Mouse (Mus musculus) lung, postnatal 14 days (tissue): ENCODE data around the gene Dusp22.
A peak's percentile ranks its signal among the peaks of the same experiment; 100 is the strongest.

Experiments
- DNase-seq: peaks from one replicate; pipeline ENCODE4 v3.0.0; 2021

Gene Dusp22

GRCm38 (mm10) chr13:30722601-30723000 lies 62.8 kb downstream of the Dusp22 start:
- DNase-seq: no peak

DNA sequence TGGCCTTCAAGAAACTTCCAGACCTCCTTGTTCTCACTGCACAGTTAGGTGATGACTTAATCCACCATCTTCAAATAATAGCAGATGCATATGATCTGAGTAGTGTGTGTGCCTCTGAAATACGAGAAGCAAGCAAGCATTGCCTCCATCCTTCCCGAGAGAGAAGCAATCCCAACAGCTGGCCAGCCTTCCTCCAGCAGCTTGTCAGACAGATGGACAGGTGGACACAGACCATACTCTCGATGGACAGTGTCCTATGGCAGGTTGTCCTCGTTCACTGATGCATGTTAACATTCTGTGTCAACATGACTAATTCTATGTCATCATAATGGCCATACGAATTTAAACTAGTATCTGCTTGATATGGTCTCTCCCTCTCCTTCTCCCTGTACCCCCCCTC lies 63.5 kb downstream of the Dusp22 start:
- no peak for DNase-seq

- DNase-seq: no peak
Observed at GRCm38 (mm10) chr13:30723858-30724257, 64.1 kb downstream of the Dusp22 start.

DNA sequence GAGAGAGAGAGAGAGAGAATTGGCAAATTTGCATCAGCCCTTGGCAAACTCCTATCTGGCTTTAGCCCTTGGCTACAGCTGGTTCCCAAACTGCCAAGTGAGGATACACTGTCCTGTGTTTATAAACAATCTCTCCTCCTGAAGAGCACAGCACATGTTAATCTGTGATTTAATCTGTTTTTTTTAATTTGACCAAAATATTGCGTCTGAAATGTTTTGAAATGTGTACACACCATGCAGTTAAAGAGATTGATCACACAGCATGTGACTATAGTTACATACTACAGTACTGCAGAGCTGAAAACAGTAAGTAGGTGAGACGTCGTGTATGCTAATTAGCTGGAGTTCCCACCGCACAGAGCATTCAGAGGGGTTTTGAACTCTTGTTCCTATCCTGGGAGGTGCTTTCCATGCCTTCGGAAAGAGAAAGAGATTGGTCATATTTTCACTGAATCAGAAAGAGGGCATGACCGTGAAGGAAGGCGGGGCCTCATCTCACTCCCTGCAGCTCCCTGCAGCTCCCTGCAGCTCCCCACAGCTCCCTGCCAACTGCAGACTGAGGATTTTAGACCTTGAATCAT lies 65.0 kb downstream of the Dusp22 start:
- no peak for DNase-seq

GRCm38 (mm10) chr13:30726879-30727278 lies 67.1 kb downstream of the Dusp22 start:
- DNase-seq: no peak

- no peak for DNase-seq
Observed at GRCm38 (mm10) chr13:30728155-30728554, 68.4 kb downstream of the Dusp22 start.

- DNase-seq: peak; percentile 32
Observed at GRCm38 (mm10) chr13:30729245-30729644, 69.4 kb downstream of the Dusp22 start.

DNA sequence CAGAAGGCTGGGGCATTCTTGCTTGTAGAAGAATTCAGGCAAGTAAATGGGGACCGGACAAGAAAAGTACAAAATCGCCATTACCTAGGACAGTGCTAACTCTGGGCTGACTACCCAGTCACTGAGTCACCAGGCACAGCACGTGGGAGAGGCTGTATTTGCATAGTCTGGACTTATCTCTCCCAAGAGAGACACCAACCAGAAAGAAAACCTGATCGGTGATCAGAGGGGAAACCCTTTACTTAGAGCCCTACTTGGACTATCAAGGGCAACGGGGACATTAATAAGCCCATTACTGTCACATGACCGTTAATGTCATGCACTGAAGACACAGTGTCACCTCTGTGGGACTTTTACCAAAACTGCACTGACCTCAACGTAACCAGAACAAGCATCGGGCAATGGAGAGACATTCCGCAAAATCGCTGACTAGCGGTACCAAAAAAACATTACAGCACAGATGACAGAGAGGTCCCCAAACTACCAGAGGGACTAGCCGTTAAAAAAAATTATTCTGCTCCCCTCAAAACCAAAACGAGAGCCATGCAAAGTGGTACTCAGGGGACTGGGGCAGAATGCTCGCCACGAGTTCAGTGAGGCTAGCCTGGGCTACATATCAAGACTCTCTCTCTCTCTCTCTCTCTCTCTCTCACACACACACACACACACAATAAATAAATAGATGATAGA lies 70.5 kb downstream of the Dusp22 start:
- DNase-seq: no peak

- no peak for DNase-seq
Observed at GRCm38 (mm10) chr13:30732709-30733445, 73.1 kb downstream of the Dusp22 start.

GRCm38 (mm10) chr13:30736721-30737120 lies 76.9 kb downstream of the Dusp22 start:
- DNase-seq: no peak

GRCm38 (mm10) chr13:30737257-30737656 lies 77.5 kb downstream of the Dusp22 start:
- DNase-seq: no peak

- no peak for DNase-seq
Observed at GRCm38 (mm10) chr13:30738310-30738840, 78.6 kb downstream of the Dusp22 start.

- no peak for DNase-seq
Observed at GRCm38 (mm10) chr13:30741172-30741571, 81.4 kb downstream of the Dusp22 start.

DNA sequence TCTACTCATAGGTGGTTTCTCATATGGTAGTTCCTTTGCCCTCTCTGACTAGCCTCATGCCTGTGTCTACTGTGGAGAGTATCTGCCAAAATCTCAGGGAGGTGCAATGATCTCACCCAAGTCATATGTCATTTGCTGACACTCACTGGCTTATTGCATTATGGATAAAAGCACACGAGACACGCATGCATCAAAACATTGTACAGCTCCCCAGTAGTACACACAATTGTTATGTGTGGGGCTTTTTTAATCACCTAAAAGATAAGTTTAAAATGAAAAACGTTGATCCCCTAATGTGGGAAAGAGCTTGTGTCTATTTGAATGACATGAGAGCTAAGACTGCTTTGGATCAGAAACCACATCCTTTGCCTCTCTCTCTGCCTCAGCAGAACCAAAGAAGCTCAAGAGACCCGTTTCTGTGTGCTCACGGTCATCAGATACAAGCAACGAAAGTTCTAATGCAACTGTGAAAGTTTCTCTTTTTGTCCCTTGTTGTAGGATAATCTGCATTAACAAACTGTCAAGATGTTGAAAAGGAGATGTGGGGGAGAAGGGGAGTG lies 82.7 kb downstream of the Dusp22 start:
- no peak for DNase-seq

DNA sequence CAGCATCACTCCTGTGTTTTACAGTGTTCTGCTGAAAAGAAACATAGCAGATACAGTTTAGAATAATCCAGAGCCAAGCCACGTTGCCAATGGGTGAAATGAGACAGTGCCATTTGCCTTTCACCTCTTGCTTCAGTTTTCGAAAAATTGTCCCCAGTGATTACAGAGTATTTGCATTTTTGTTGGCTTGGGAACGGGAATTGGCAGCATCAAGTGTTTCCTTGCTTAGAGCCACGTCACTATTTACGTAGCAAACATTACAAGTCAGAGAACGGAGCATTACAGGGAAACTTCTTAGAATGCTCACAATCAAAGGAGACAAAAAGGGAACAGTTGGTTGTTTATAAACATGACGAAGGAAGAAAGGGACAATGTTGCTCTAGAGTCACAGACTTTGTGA lies 85.3 kb downstream of the Dusp22 start:
- no peak for DNase-seq

DNA sequence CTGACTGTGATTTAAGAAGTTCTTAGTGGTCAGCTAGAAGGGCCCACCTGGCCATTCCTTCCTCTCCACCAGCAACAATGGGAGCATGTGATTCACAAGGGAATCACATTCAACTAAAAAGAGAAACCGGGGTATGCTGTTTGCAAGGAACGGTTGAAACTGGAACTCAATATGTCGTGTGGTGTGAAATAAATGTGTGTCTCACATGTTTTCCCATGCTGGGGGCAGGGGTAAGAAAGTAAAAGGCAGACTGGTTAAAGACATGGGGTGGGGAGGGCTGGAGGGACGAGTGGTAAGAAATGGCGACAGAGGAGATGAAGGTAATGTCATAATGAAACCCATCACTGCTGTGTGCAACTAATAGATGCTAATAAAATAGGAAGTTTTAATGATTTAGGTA lies 87.3 kb downstream of the Dusp22 start:
- DNase-seq: no peak

- DNase-seq: no peak
Observed at GRCm38 (mm10) chr13:30747504-30747903, 87.7 kb downstream of the Dusp22 start.

GRCm38 (mm10) chr13:30748321-30748720 lies 88.5 kb downstream of the Dusp22 start:
- DNase-seq: no peak

GRCm38 (mm10) chr13:30749021-30749556 lies 89.3 kb downstream of the Dusp22 start, which contains the start of gene Irf4:
Gene Irf4 (plus strand): TSS chr13:30749226.
- DNase-seq: peak; percentile 61

GRCm38 (mm10) chr13:30749557-30750141 lies 89.8 kb downstream of the Dusp22 start:
- DNase-seq: no peak

DNA sequence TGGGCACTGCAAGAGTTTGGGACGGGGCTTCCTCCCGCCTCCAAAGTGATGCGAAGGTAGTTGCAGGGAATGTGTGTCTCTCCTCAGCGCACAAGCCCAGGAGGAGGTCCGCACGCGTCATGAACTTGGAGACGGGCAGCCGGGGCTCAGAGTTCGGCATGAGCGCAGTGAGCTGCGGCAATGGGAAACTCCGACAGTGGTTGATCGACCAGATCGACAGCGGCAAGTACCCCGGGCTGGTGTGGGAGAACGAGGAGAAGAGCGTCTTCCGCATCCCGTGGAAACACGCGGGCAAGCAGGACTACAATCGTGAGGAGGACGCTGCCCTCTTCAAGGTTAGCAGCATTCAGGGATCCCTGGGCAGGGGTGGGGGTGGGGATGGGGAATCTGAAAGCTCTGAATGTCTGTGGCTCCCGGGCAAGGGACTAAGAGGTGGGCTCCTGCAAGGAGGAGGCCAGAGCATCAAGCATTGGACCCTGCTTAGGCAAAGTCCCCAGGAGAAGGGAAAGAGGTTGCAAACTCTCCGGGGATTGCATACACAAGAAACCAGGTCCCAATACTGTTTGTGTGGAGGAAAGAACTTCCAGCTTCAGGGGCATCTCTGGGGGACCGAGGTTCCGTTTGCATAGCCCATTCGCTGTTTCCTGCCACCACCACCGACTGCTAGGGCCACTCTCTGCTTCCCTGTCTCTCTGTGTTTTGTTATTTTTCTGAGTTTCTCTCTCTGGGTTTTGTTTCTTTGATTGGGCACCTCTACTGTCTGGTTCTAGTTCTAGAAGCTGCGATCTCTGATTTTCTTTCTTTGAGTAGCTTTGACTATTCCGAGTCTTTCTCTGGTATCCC lies 90.9 kb downstream of the Dusp22 start:
- DNase-seq: no peak

- no peak for DNase-seq
Observed at GRCm38 (mm10) chr13:30751304-30751580, 91.4 kb downstream of the Dusp22 start.
